Mouse (Mus musculus): ENCODE measurements around the gene Tmem200b. TPM values are rescaled to one million over a fixed set of nuclear protein-coding genes. Genes with fewer than 3 reads are reported as not detected.

Gene Tmem200b
- polyA plus RNA-seq (2015; fragmentation: Nextera tagmentation; extraction: Ambion mirVana) = 1.2 and 2.6 TPM in 2 replicates

GRCm38 (mm10) chr4:131921461-131922346, at the start of gene Tmem200b:
Gene Tmem200b, plus strand, starts transcription at chr4:131921771.
- WGBS = 3% methylated on average over 97 of the region's 130 CpGs
- 0 out of 2 replicates have a peak, but pooled peaks have one; percentile 11 for ATAC-seq (replicated peaks; ENCODE audit: insufficient number of reproducible peaks, insufficient read depth, low FRiP score, low read depth)
- H3K4me1 ChIP-seq (replicated peaks) = peaks cover 79% of the 10 kb centered on the region

DNA sequence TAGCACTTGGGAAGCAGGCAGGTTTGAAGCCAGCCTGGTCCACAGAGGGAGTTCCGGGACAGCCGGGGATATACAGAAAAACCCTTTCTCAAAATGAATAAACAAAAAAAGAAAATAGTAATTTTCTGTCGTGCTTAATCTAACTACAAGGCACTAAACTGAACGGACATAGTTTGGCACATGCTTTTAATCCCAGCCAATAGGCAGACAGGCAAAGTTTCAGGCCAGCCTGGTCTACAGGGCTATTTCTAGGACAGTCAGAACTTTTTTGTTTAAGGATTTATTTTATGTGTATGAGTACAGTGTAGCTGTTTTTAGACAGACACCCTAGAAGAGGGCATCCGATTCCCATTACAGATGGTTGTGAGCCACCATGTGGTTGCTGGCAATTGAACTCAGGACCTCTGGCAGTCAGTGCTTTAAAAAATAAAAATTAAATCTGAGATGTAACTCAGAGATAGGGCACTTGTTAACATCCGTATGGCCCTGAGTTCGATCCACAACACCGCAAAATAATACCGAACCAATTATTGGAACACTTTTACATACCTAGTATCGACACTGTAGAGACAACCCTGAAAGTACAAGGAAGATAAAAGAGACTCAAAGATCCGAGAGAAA, 48.8 kb upstream of the Tmem200b start:
- Histone ChIP-seq H3K27ac (peak overlapping the region; percentile 100), H3K36me3 (no peaks in the 10 kb centered on the region), H3K4me2 (peak overlapping the region; percentile 60), H3K9ac (peak overlapping the region; percentile 75), H3K4me1 (replicated peaks) (peaks cover 33% of the 10 kb centered on the region), H3K9me3 (replicated peaks) (no peaks in the 10 kb centered on the region), H3K27me3 (no peaks in the 10 kb centered on the region), H3K4me3 (peak overlapping the region; percentile 100)
- no peak; the same call in 1 of the 2 replicates for ATAC-seq (replicated peaks; ENCODE audit: insufficient number of reproducible peaks, insufficient read depth, low FRiP score, low read depth)
- 10% methylated on average over 11 of the region's 11 CpGs for WGBS

More at GRCm38 (mm10) chr4:131921461-131922346, at the start of gene Tmem200b:
- Histone ChIP-seq H3K4me2 (peak within 1 kb of the TSS; percentile 93), H3K9ac (peak within 1 kb of the TSS; percentile 61), H3K36me3 (0 out of 2 replicates have a peak, but pooled peaks cover 4% of the 10 kb centered on the region), H3K4me3 (peak within 1 kb of the TSS; percentile 68), H3K9me3 (replicated peaks) (no peaks in the 10 kb centered on the region), H3K27ac (peak within 1 kb of the TSS; percentile 71), H3K27me3 (peaks cover 6% of the 10 kb centered on the region; the same call in 1 of the 2 replicates)

- whole genome bisulfite sequencing = under 1% methylated on average over 98 of the region's 116 CpGs
- Histone ChIP-seq H3K9me3 (replicated peaks) (no peaks in the 10 kb centered on the region), H3K9ac (peak within 1 kb of the TSS; percentile 100), H3K4me3 (peak within 1 kb of the TSS; percentile 100), H3K27ac (peak within 1 kb of the TSS; percentile 100), H3K27me3 (no peaks in the 10 kb centered on the region), H3K4me1 (replicated peaks) (peaks cover 40% of the 10 kb centered on the region), H3K36me3 (no peaks in the 10 kb centered on the region), H3K4me2 (peak within 1 kb of the TSS; percentile 82)
- peak; percentile 95 for ATAC-seq (replicated peaks; ENCODE audit: insufficient number of reproducible peaks, insufficient read depth, low FRiP score, low read depth)
Measured at GRCm38 (mm10) chr4:131873293-131874168, 48.0 kb upstream of the Tmem200b start, which contains the start of gene Srsf4. Gene Srsf4, plus strand, starts transcription at chr4:131873617.

- Histone ChIP-seq H3K36me3 (no peaks in the 10 kb centered on the region), H3K4me3 (peak overlapping the region; percentile 100), H3K27me3 (no peaks in the 10 kb centered on the region), H3K9me3 (replicated peaks) (no peaks in the 10 kb centered on the region), H3K4me2 (peak overlapping the region; percentile 82), H3K27ac (peak overlapping the region; percentile 100), H3K9ac (peak overlapping the region; percentile 100), H3K4me1 (replicated peaks) (peaks cover 41% of the 10 kb centered on the region)
- no peak for ATAC-seq (replicated peaks; ENCODE audit: insufficient number of reproducible peaks, insufficient read depth, low FRiP score, low read depth)
- WGBS = under 1% methylated on average over 20 of the region's 20 CpGs
Measured at GRCm38 (mm10) chr4:131874169-131874536, 47.4 kb upstream of the Tmem200b start.

GRCm38 (mm10) chr4:131874567-131874966, 47.0 kb upstream of the Tmem200b start:
- H3K36me3 ChIP-seq = no peaks in the 10 kb centered on the region
- H3K27me3 ChIP-seq = no peaks in the 10 kb centered on the region
- peak overlapping the region; percentile 82 for H3K4me2 ChIP-seq
- no peak for ATAC-seq (replicated peaks; ENCODE audit: insufficient number of reproducible peaks, insufficient read depth, low FRiP score, low read depth)
- H3K27ac ChIP-seq = peak overlapping the region; percentile 100
- peak overlapping the region; percentile 100 for H3K9ac ChIP-seq
- peaks cover 45% of the 10 kb centered on the region for H3K4me1 ChIP-seq (replicated peaks)
- 2% methylated on average over 11 of the region's 11 CpGs for WGBS
- H3K4me3 ChIP-seq = peak overlapping the region; percentile 100
- no peaks in the 10 kb centered on the region for H3K9me3 ChIP-seq (replicated peaks)

DNA sequence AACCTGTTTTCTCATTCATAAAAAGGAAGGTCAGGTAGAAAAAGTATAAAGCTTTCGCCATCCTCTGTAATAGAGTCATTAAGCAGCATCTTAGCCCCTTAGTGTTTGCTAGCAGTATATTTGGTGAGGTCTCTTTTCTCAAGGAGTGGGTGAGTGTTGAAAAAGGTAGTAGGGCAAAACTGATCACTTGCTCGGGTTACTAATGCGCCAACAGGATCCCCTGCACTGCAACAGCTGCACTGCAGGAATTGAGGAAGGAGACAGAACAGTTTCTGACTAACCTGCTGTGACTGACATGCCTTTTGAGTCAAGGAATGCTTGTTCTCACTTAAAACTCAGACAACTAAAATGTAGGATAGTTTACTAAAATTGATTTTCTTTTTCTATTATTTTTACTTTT, 46.3 kb upstream of the Tmem200b start:
- WGBS = 36% methylated on average over 3 of the region's 3 CpGs
- ATAC-seq (replicated peaks; ENCODE audit: insufficient number of reproducible peaks, insufficient read depth, low FRiP score, low read depth) = no peak
- Histone ChIP-seq H3K4me3 (peak overlapping the region; percentile 100), H3K27me3 (no peaks in the 10 kb centered on the region), H3K36me3 (no peaks in the 10 kb centered on the region), H3K9me3 (replicated peaks) (no peaks in the 10 kb centered on the region), H3K9ac (peak overlapping the region; percentile 100), H3K27ac (no peak overlapping the region), H3K4me1 (replicated peaks) (peaks cover 51% of the 10 kb centered on the region), H3K4me2 (peak overlapping the region; percentile 82)

DNA sequence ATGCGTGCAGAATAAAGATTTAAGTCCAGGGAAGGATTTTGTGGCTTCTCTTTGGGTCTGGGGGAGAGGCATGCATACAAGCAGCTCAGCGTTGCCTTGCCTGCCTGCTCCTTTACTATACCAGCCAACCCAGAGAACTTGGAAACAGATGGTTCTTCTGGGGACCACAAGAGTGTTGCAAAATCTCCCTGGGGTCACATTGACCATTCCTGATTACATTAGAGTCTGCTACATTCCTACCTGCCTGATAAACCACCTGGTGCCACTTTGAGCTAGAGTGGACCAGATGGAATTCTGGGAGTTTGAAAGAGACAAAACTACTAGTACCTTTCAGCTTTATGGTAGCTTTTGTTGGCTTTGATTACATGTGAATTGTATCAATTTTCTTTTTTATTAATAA, 44.7 kb upstream of the Tmem200b start:
- WGBS = 60% methylated on average over 2 of the region's 2 CpGs
- Histone ChIP-seq H3K36me3 (no peaks in the 10 kb centered on the region), H3K27me3 (no peaks in the 10 kb centered on the region), H3K9me3 (replicated peaks) (no peaks in the 10 kb centered on the region), H3K4me3 (no peak overlapping the region), H3K4me2 (peak overlapping the region; percentile 16; the same call in 1 of the 2 replicates), H3K9ac (no peak overlapping the region), H3K4me1 (replicated peaks) (peaks cover 62% of the 10 kb centered on the region), H3K27ac (no peak overlapping the region)
- no peak for ATAC-seq (replicated peaks; ENCODE audit: insufficient number of reproducible peaks, insufficient read depth, low FRiP score, low read depth)

DNA sequence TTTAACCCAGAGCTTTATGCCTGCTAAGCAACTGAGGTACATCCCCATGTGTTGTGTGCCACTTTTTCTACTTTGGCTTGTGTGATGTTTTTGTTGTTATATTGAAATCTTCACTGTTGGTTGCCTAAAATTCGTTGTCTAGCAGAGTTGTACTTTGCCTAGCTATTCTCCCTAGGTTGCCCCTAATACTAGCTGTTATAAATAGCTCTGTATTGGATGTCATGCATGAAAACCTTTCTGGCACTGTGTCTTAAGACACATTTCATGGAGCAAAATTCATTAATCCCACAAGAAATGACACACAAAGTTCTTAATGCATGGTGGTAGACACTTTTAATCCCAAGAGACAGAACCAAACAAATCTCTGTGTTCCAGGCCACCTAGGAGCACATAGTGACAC, 41.9 kb upstream of the Tmem200b start:
- Histone ChIP-seq H3K4me3 (no peak overlapping the region), H3K36me3 (no peaks in the 10 kb centered on the region), H3K4me1 (replicated peaks) (peaks cover 76% of the 10 kb centered on the region), H3K27ac (no peak overlapping the region), H3K9ac (no peak overlapping the region), H3K4me2 (no peak overlapping the region), H3K9me3 (replicated peaks) (no peaks in the 10 kb centered on the region), H3K27me3 (no peaks in the 10 kb centered on the region)
- no peak for ATAC-seq (replicated peaks; ENCODE audit: insufficient number of reproducible peaks, insufficient read depth, low FRiP score, low read depth)
- 58% methylated on average over 1 of the region's 1 CpGs for WGBS

DNA sequence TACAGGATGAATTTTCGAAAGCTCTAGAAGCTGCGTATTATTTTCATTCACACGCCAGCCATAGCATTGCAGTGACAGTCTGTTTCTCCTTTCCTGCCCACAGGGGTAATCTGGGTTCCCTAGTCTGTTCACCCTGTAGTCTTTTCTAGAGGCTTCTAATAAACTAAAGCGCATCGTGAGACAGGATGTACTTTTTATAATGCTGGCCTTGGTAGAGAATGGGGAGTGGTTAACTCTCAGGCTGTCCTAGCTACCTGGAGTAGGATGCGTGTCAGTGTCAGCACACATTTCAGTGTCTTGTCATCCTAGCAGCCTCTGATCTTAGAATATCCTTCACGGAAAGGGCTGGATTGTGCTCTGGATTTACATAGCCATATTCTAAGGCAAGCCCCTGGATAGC, 40.3 kb upstream of the Tmem200b start:
- H3K9ac ChIP-seq = no peak overlapping the region
- no peaks in the 10 kb centered on the region for H3K27me3 ChIP-seq
- H3K9me3 ChIP-seq (replicated peaks) = no peaks in the 10 kb centered on the region
- H3K4me3 ChIP-seq = no peak overlapping the region
- no peak overlapping the region for H3K27ac ChIP-seq
- H3K36me3 ChIP-seq = peaks cover 10% of the 10 kb centered on the region
- 73% methylated on average over 7 of the region's 7 CpGs for WGBS
- no peak for ATAC-seq (replicated peaks; ENCODE audit: insufficient number of reproducible peaks, insufficient read depth, low FRiP score, low read depth)
- H3K4me1 ChIP-seq (replicated peaks) = peaks cover 72% of the 10 kb centered on the region
- H3K4me2 ChIP-seq = no peak overlapping the region

DNA sequence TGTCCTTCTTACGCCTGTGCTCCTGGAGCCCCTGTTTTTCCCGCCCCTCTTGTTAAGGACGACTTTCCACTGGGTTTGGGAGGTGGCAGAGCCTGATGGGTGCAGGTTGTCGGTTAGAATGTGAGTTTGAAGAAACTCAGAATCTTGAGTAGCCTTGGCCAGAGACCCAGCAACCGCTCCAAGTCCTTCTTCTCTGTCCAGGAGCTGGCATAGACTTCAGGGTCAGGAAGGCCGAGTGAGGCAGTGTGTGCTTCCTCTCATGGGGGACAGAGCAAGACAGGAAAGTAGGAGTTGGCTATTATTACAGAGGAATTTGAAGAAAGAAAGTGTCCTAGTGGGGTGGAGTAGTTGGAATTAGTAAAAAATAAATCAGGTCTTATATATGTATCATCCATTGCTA, 38.0 kb upstream of the Tmem200b start:
- Histone ChIP-seq H3K36me3 (peaks cover 11% of the 10 kb centered on the region), H3K9me3 (replicated peaks) (no peaks in the 10 kb centered on the region), H3K4me2 (no peak overlapping the region), H3K9ac (no peak overlapping the region), H3K4me3 (no peak overlapping the region), H3K27ac (no peak overlapping the region), H3K27me3 (no peaks in the 10 kb centered on the region), H3K4me1 (replicated peaks) (peaks cover 54% of the 10 kb centered on the region)
- ATAC-seq (replicated peaks; ENCODE audit: insufficient number of reproducible peaks, insufficient read depth, low FRiP score, low read depth) = no peak
- 62% methylated on average over 6 of the region's 6 CpGs for WGBS

GRCm38 (mm10) chr4:131885376-131885775, 36.2 kb upstream of the Tmem200b start:
- H3K27ac ChIP-seq = no peak overlapping the region
- no peak for ATAC-seq (replicated peaks; ENCODE audit: insufficient number of reproducible peaks, insufficient read depth, low FRiP score, low read depth)
- H3K4me3 ChIP-seq = no peak overlapping the region
- WGBS = 62% methylated on average over 6 of the region's 6 CpGs
- peaks cover 49% of the 10 kb centered on the region for H3K4me1 ChIP-seq (replicated peaks)
- H3K27me3 ChIP-seq = no peaks in the 10 kb centered on the region
- peaks cover 11% of the 10 kb centered on the region for H3K36me3 ChIP-seq
- H3K9ac ChIP-seq = no peak overlapping the region
- no peak overlapping the region for H3K4me2 ChIP-seq
- H3K9me3 ChIP-seq (replicated peaks) = no peaks in the 10 kb centered on the region

Data from heart, embryonic 15.5 days (tissue).